Comparison of ENCODE assay signal across 30 mouse cellular contexts in genomic region chr17:25294111-25294510, GRCm38 (mm10). TPM values are rescaled to one million over a fixed set of nuclear protein-coding genes. Genes with fewer than 3 reads are reported as not detected.
DNase-seq lines count a peak whose midpoint lies in the region; ATAC-seq and TF ChIP-seq lines count a peak whose summit lies in the region.
"Had no signal": no experiment of that assay in that cellular context is flagged by ENCODE, and none has a peak within 500 bp of the region (broad histone marks: within the 10 kb centered on the region; RNA-seq: fewer than 3 reads in every experiment).

No protein-coding gene starts in this region.

- DNase-seq in gastrocnemius, adult 2 months: peak; percentile 43
- no peak for DNase-seq in gastrocnemius, postnatal 36 days
- DNase-seq in G1E (ENCODE audit: low spot score): no peak
- DNase-seq in liver, postnatal 0 days: no peak
- DNase-seq in layer of hippocampus, adult 18-20 months (ENCODE audit: low spot score in 2 of 2): no peak
- DNase-seq: adrenal gland, adult 2 months; adrenal gland, postnatal 14 days; cerebellum, adult 11 months; cerebellum, adult 2 months; cerebellum, adult 9-11 months; cerebellum, postnatal 25 days; gastrocnemius, postnatal 10 days; heart, adult 18-20 months; heart, postnatal 10 days; heart, postnatal 36 days had no signal

- no peak for TF ChIP-seq POLR2A in myocyte (IDR thresholded peaks at IDR 0.05; ENCODE audit: insufficient read length, low read depth)

- H3K27me3 ChIP-seq in G1E (ENCODE audit: insufficient read depth, low read length) (no peaks in the 10 kb centered on the region), myocyte (ENCODE audit: control insufficient read depth, insufficient read depth, insufficient read length) (peaks cover 40% of the 10 kb centered on the region)
- H3K27me3 ChIP-seq in liver, postnatal 0 days (ENCODE audit: insufficient read depth, low read length): 0 out of 2 replicates have a peak, but pooled peaks cover 2% of the 10 kb centered on the region
- H3K27me3 ChIP-seq: embryonic facial prominence, embryonic 13.5 days; hindbrain, embryonic 13.5 days had no signal

- TF ChIP-seq CTCF in gastrocnemius, adult 2 months (IDR thresholded peaks at IDR 0.05): peak; percentile 8; the same call in 1 of the 2 replicates
- TF ChIP-seq CTCF in G1E (IDR thresholded peaks at IDR 0.05; ENCODE audit: low read depth, low read length): no peak
- TF ChIP-seq CTCF in liver, postnatal 0 days (IDR thresholded peaks at IDR 0.05; ENCODE audit: low read depth): no peak

- H3K4me3 ChIP-seq in gastrocnemius, adult 2 months: no peak overlapping the region
- H3K4me3 ChIP-seq in G1E (ENCODE audit: low read depth, low read length) (peak overlapping the region; percentile 30; the same call in 1 of the 2 replicates), myocyte (no peak overlapping the region)
- no peak overlapping the region for H3K4me3 ChIP-seq in liver, postnatal 0 days (ENCODE audit: low read depth, low read length)
- H3K4me3 ChIP-seq: embryonic facial prominence, embryonic 13.5 days; forebrain, embryonic 10.5 days; forebrain, embryonic 13.5 days; heart, embryonic 12.5 days; heart, embryonic 15.5 days; hindbrain, embryonic 10.5 days; hindbrain, embryonic 13.5 days; intestine, embryonic 15.5 days had no signal

- no peak overlapping the region for H3K9ac ChIP-seq in liver, postnatal 0 days (replicated peaks)
- H3K9ac ChIP-seq: embryonic facial prominence, embryonic 13.5 days; forebrain, embryonic 13.5 days; heart, embryonic 12.5 days; heart, embryonic 15.5 days; hindbrain, embryonic 13.5 days; intestine, embryonic 15.5 days had no signal

- no peaks in the 10 kb centered on the region for H3K9me3 ChIP-seq in G1E (replicated peaks)
- H3K9me3 ChIP-seq in liver, postnatal 0 days (ENCODE audit: low read length): no peaks in the 10 kb centered on the region
- H3K9me3 ChIP-seq: embryonic facial prominence, embryonic 13.5 days; forebrain, embryonic 10.5 days; forebrain, embryonic 13.5 days; heart, embryonic 12.5 days; heart, embryonic 15.5 days; hindbrain, embryonic 10.5 days; hindbrain, embryonic 13.5 days; intestine, embryonic 15.5 days had no signal

- no peaks in the 10 kb centered on the region for H3K36me3 ChIP-seq in G1E (replicated peaks)
- H3K36me3 ChIP-seq in myocyte (ENCODE audit: control insufficient read depth, insufficient read depth): no peaks in the 10 kb centered on the region
- no peaks in the 10 kb centered on the region for H3K36me3 ChIP-seq in liver, postnatal 0 days (replicated peaks; ENCODE audit: insufficient read depth, low read length)
- H3K36me3 ChIP-seq: embryonic facial prominence, embryonic 13.5 days; forebrain, embryonic 10.5 days; heart, embryonic 12.5 days; heart, embryonic 15.5 days; hindbrain, embryonic 10.5 days; hindbrain, embryonic 13.5 days; intestine, embryonic 15.5 days had no signal

- peaks cover 91% of the 10 kb centered on the region for H3K4me1 ChIP-seq in G1E (ENCODE audit: insufficient read depth, low read depth, low read length)
- H3K4me1 ChIP-seq in liver, postnatal 0 days (ENCODE audit: insufficient read depth): no peaks in the 10 kb centered on the region
- H3K4me1 ChIP-seq: embryonic facial prominence, embryonic 13.5 days; forebrain, embryonic 10.5 days; forebrain, embryonic 13.5 days; heart, embryonic 12.5 days; heart, embryonic 15.5 days; hindbrain, embryonic 10.5 days; hindbrain, embryonic 13.5 days; intestine, embryonic 15.5 days had no signal

- no peaks in the 10 kb centered on the region for H3K79me2 ChIP-seq in myocyte (ENCODE audit: control insufficient read depth, insufficient read depth)

- no peak overlapping the region for H3ac ChIP-seq in myocyte (ENCODE audit: control insufficient read depth, insufficient read length)

- 50% methylated on average over 1 of the region's 1 CpGs for WGBS in liver, postnatal 0 days (ENCODE audit: insufficient replicate concordance)

- intact Hi-C loops in gastrocnemius, adult 2 months (cut with DNase I): no loop called here
- intact Hi-C loops in gastrocnemius, postnatal 36 days (cut with DNase I): loop anchor here (5.0 kb wide), 1 partner anchor 78 kb away; no protein-coding TSS in a partner anchor

- no peak for TF ChIP-seq EP300 in liver, postnatal 0 days (IDR thresholded peaks at IDR 0.05; ENCODE audit: low read depth)

- no peak overlapping the region for H3K27ac ChIP-seq in gastrocnemius, adult 2 months
- no peak overlapping the region for H3K27ac ChIP-seq in liver, postnatal 0 days (ENCODE audit: low read depth)
- H3K27ac ChIP-seq: embryonic facial prominence, embryonic 13.5 days; forebrain, embryonic 10.5 days; forebrain, embryonic 13.5 days; heart, embryonic 15.5 days; hindbrain, embryonic 10.5 days; hindbrain, embryonic 13.5 days; intestine, embryonic 15.5 days had no signal

- ATAC-seq in G1E (ENCODE audit: extremely low read depth, insufficient number of reproducible peaks, low FRiP score, poor library complexity, severe bottlenecking): no peak
- ATAC-seq in liver, postnatal 0 days: no peak
- ATAC-seq: forebrain, embryonic 13.5 days; forebrain, embryonic 16.5 days; hindbrain, embryonic 16.5 days; intestine, embryonic 15.5 days had no signal

- H3K4me2 ChIP-seq in myocyte (ENCODE audit: low read depth): no peak overlapping the region
- no peak overlapping the region for H3K4me2 ChIP-seq in liver, postnatal 0 days (ENCODE audit: low read depth, low read length)
- H3K4me2 ChIP-seq: embryonic facial prominence, embryonic 13.5 days; forebrain, embryonic 13.5 days; heart, embryonic 12.5 days; heart, embryonic 15.5 days; hindbrain, embryonic 13.5 days; intestine, embryonic 15.5 days had no signal

TF ChIP-seq in myocyte, 11 proteins besides CTCF, POLR2A, EP300 and RAD21:
- TF ChIP-seq MYOG (IDR thresholded peaks at IDR 0.05; ENCODE audit: control insufficient read depth in 1 of 3, insufficient read depth in 1 of 3, insufficient read length in 2 of 3, low read depth in 2 of 3) (peak in 1 of 3 experiments; percentile 44), MYOD1 (IDR thresholded peaks at IDR 0.05; ENCODE audit: control insufficient read depth in 1 of 3, insufficient read length in 2 of 3, low read depth in 2 of 3) (peak in 2 of 3 experiments; percentile 75 to 77), TCF3 (IDR thresholded peaks at IDR 0.05; ENCODE audit: insufficient read length, low read depth) (no peak)

RNA-seq across cellular contexts. Expression of gene Prss34, which starts 4.1 kb away (rescaled TPM):
- under 1 TPM; 0.20 to 0.70 TPM for total RNA-seq in gastrocnemius, adult 2 months (2021)
- under 1 TPM; 0.20 to 0.36 TPM for total RNA-seq in gastrocnemius, postnatal 36 days (2021)
- not detected in 2 replicates for total RNA-seq in G1E (2014; fragmentation: Nextera tagmentation)
- total RNA-seq in G1E (2017): not detected in 2 replicates
- 0.06 TPM in 1 of 2 replicates, not detected in the other for polyA plus RNA-seq in G1E (2012)
- polyA plus RNA-seq in myocyte (2012; fragmentation: generic; extraction: Trizol): not detected
- 11.1 and 15.4 TPM in 2 replicates for polyA plus RNA-seq in liver, postnatal 0 days (2015; fragmentation: Nextera tagmentation; extraction: Ambion mirVana)
- total RNA-seq in layer of hippocampus, adult 18-20 months (2021): not detected
- total RNA-seq: ES-E14 had no signal
- polyA plus RNA-seq: adrenal gland, adult 2 months; cerebellum, adult 2 months; forebrain, embryonic 10.5 days; forebrain, embryonic 13.5 days; forebrain, embryonic 16.5 days; heart, embryonic 12.5 days; hindbrain, embryonic 10.5 days; hindbrain, embryonic 13.5 days; hindbrain, embryonic 16.5 days had no signal

RNA-seq across cellular contexts. Expression of gene Prss28, which starts 14.3 kb away (rescaled TPM):
- total RNA-seq in gastrocnemius, adult 2 months (2021): not detected
- not detected for total RNA-seq in gastrocnemius, postnatal 36 days (2021)
- total RNA-seq in G1E (2014; fragmentation: Nextera tagmentation) (not detected in 2 replicates), G1E (2017) (0.11 TPM in 1 of 2 replicates, not detected in the other)
- polyA plus RNA-seq in G1E (2012) (not detected in 2 replicates), myocyte (2012; fragmentation: generic; extraction: Trizol) (not detected)
- not detected in 2 replicates for polyA plus RNA-seq in liver, postnatal 0 days (2015; fragmentation: Nextera tagmentation; extraction: Ambion mirVana)
- not detected for total RNA-seq in layer of hippocampus, adult 18-20 months (2021)
- total RNA-seq: adrenal gland, adult 2 months; adrenal gland, postnatal 14 days; adrenal gland, postnatal 4 days; common myeloid progenitor, adult 5-6 weeks; ES-E14; gastrocnemius, postnatal 10 days; heart, adult 18-20 months; heart, postnatal 10 days; heart, postnatal 36 days had no signal
- polyA plus RNA-seq: adrenal gland, adult 2 months; cerebellum, adult 2 months; embryonic facial prominence, embryonic 13.5 days; forebrain, embryonic 10.5 days; forebrain, embryonic 13.5 days; forebrain, embryonic 16.5 days; gonadal fat pad, adult 2 months; heart, embryonic 12.5 days; heart, embryonic 15.5 days; hindbrain, embryonic 10.5 days; hindbrain, embryonic 13.5 days; hindbrain, embryonic 16.5 days; intestine, embryonic 15.5 days had no signal

RNA-seq across cellular contexts. Expression of gene Ube2i, which starts 19.7 kb away (rescaled TPM):
- total RNA-seq in gastrocnemius, adult 2 months (2021): 10 to 100 TPM; 59.4 to 68.5 TPM
- total RNA-seq in gastrocnemius, postnatal 36 days (2021): 10 to 100 TPM; 55.0 to 60.6 TPM
- total RNA-seq in G1E (2014; fragmentation: Nextera tagmentation) (516 and 535 TPM in 2 replicates), G1E (2017) (421 and 442 TPM in 2 replicates)
- polyA plus RNA-seq in G1E (2012) (422 and 440 TPM in 2 replicates), myocyte (2012; fragmentation: generic; extraction: Trizol) (246 TPM)
- 155 and 164 TPM in 2 replicates for polyA plus RNA-seq in liver, postnatal 0 days (2015; fragmentation: Nextera tagmentation; extraction: Ambion mirVana)
- 100 to 1,000 TPM; 243 to 245 TPM for total RNA-seq in layer of hippocampus, adult 18-20 months (2021)

RNA-seq across cellular contexts. Expression of gene Prss29, which starts 24.3 kb away (rescaled TPM):
- total RNA-seq in gastrocnemius, adult 2 months (2021): not detected
- not detected for total RNA-seq in gastrocnemius, postnatal 36 days (2021)
- total RNA-seq in G1E (2014; fragmentation: Nextera tagmentation) (not detected in 2 replicates), G1E (2017) (not detected in 2 replicates)
- polyA plus RNA-seq in G1E (2012) (not detected in 2 replicates), myocyte (2012; fragmentation: generic; extraction: Trizol) (not detected)
- not detected in 2 replicates for polyA plus RNA-seq in liver, postnatal 0 days (2015; fragmentation: Nextera tagmentation; extraction: Ambion mirVana)
- not detected for total RNA-seq in layer of hippocampus, adult 18-20 months (2021)
- total RNA-seq: adrenal gland, adult 2 months; adrenal gland, postnatal 14 days; adrenal gland, postnatal 4 days; common myeloid progenitor, adult 5-6 weeks; ES-E14; gastrocnemius, postnatal 10 days; heart, adult 18-20 months; heart, postnatal 10 days; heart, postnatal 36 days had no signal
- polyA plus RNA-seq: adrenal gland, adult 2 months; cerebellum, adult 2 months; embryonic facial prominence, embryonic 13.5 days; forebrain, embryonic 10.5 days; forebrain, embryonic 13.5 days; forebrain, embryonic 16.5 days; heart, embryonic 12.5 days; heart, embryonic 15.5 days; hindbrain, embryonic 10.5 days; hindbrain, embryonic 13.5 days; hindbrain, embryonic 16.5 days; intestine, embryonic 15.5 days had no signal

RNA-seq across cellular contexts. Expression of gene Baiap3, which starts 37.9 kb away (rescaled TPM):
- total RNA-seq in gastrocnemius, adult 2 months (2021): under 1 TPM in 1 of 2 experiments, not detected in 1; 0.08 TPM
- total RNA-seq in gastrocnemius, postnatal 36 days (2021): not detected
- total RNA-seq in G1E (2014; fragmentation: Nextera tagmentation) (not detected in 2 replicates), G1E (2017) (0.17 and 0.33 TPM in 2 replicates)
- polyA plus RNA-seq in G1E (2012) (0.06 TPM in 1 of 2 replicates, not detected in the other), myocyte (2012; fragmentation: generic; extraction: Trizol) (0.01 TPM)
- polyA plus RNA-seq in liver, postnatal 0 days (2015; fragmentation: Nextera tagmentation; extraction: Ambion mirVana): 0.54 and 0.58 TPM in 2 replicates
- 1 to 10 TPM; 5.8 to 7.8 TPM for total RNA-seq in layer of hippocampus, adult 18-20 months (2021)
